ENCODE assay signal across 8 mouse cellular contexts in the genomic region with DNA sequence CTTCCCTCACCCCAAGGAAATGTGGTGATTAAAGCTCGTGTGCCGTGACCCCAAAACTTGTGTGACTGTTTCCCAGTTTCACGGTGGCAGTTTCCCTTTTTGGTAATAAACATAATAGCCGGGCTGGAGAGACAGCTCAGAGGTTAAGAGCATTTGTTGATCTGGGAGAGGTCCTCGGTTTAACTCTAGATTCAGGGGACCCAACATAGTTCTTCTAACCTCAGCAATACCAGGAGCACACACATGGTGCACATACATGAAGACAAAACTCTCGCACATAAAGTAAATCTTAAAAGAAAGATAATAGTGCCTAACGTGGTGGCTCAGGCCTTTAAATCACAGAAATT. TPM values are rescaled to one million over a fixed set of nuclear protein-coding genes. Genes with fewer than 3 reads are reported as not detected.
DNase-seq lines count a peak whose midpoint lies in the region; ATAC-seq and TF ChIP-seq lines count a peak whose summit lies in the region.

No protein-coding gene starts in this region.

- peak overlapping the region; percentile 98 for H3K4me3 ChIP-seq in cerebellum, adult 2 months (replicated peaks; ENCODE audit: insufficient read depth, low read depth, low read length)
- H3K4me3 ChIP-seq in neural tube, embryonic 11.5 days (ENCODE audit: low read depth, low read length), result peak overlapping the region; percentile 84
- peak overlapping the region; percentile 79 for H3K4me3 ChIP-seq in limb, embryonic 12.5 days (replicated peaks)
- peak overlapping the region; percentile 53 for H3K4me3 ChIP-seq in stomach, embryonic 14.5 days (ENCODE audit: low read depth, low read length)

- H3K9me3 ChIP-seq in neural tube, embryonic 11.5 days (ENCODE audit: control insufficient read depth, low read length), result no peaks in the 10 kb centered on the region
- no peaks in the 10 kb centered on the region for H3K9me3 ChIP-seq in limb, embryonic 12.5 days
- no peaks in the 10 kb centered on the region for H3K9me3 ChIP-seq in stomach, embryonic 14.5 days (ENCODE audit: control insufficient read depth, low read depth, low read length)

- peak overlapping the region; percentile 43 for H3K4me2 ChIP-seq in neural tube, embryonic 11.5 days (ENCODE audit: low read depth)
- H3K4me2 ChIP-seq in limb, embryonic 12.5 days, result peak overlapping the region; percentile 88
- H3K4me2 ChIP-seq in stomach, embryonic 14.5 days (replicated peaks; ENCODE audit: low read depth, low read length), result peak overlapping the region; percentile 58

- TF ChIP-seq POLR2A in cerebellum, adult 2 months (IDR thresholded peaks at IDR 0.05; ENCODE audit: borderline replicate concordance, insufficient read depth, low read length), result no peak

- ATAC-seq in neural tube, embryonic 11.5 days (ENCODE audit: insufficient read depth, low FRiP score, low TSS enrichment), result peak; percentile 35
- ATAC-seq in limb, embryonic 12.5 days (ENCODE audit: insufficient number of reproducible peaks, insufficient read depth, low FRiP score, low TSS enrichment, low read depth), result peak; percentile 23; the same call in 1 of the 2 replicates
- no peak for ATAC-seq in stomach, embryonic 14.5 days (ENCODE audit: insufficient number of reproducible peaks, insufficient read depth, low FRiP score, low read depth)

- no peak overlapping the region for H3K9ac ChIP-seq in neural tube, embryonic 11.5 days (ENCODE audit: low read length)
- peak overlapping the region; percentile 90; the same call in 1 of the 2 replicates for H3K9ac ChIP-seq in limb, embryonic 12.5 days (replicated peaks)
- H3K9ac ChIP-seq in stomach, embryonic 14.5 days (replicated peaks; ENCODE audit: low read depth, low read length), result peak overlapping the region; percentile 71; the same call in 1 of the 2 replicates

- TF ChIP-seq CTCF in cerebellum, adult 2 months (IDR thresholded peaks at IDR 0.05; ENCODE audit: borderline replicate concordance, insufficient read depth, low read depth, low read length), result no peak

- H3K4me1 ChIP-seq in cerebellum, adult 2 months (ENCODE audit: control insufficient read depth, insufficient read depth, low read length), result no peaks in the 10 kb centered on the region
- H3K4me1 ChIP-seq in neural tube, embryonic 11.5 days (ENCODE audit: control insufficient read depth, insufficient read depth, low read length), result 0 out of 2 replicates have a peak, but pooled peaks cover 3% of the 10 kb centered on the region
- peaks cover 12% of the 10 kb centered on the region for H3K4me1 ChIP-seq in limb, embryonic 12.5 days (replicated peaks)
- H3K4me1 ChIP-seq in stomach, embryonic 14.5 days (ENCODE audit: control insufficient read depth, insufficient read depth, low read length), result peaks cover 3% of the 10 kb centered on the region; the same call in 1 of the 2 replicates

- H3K27ac ChIP-seq in cerebellum, adult 2 months (ENCODE audit: insufficient read depth, low read length), result peak overlapping the region; percentile 72; the same call in 1 of the 2 replicates
- no peak overlapping the region for H3K27ac ChIP-seq in neural tube, embryonic 11.5 days (ENCODE audit: low read depth, low read length)
- no peak overlapping the region for H3K27ac ChIP-seq in limb, embryonic 12.5 days
- H3K27ac ChIP-seq in stomach, embryonic 14.5 days (ENCODE audit: low read length), result no peak overlapping the region; the same call in 1 of the 2 replicates

- WGBS in cerebellum, adult 2 months, result 16% methylated on average over 7 of the region's 7 CpGs
- 36% methylated on average over 7 of the region's 7 CpGs for WGBS in neural tube, embryonic 11.5 days
- WGBS in limb, embryonic 12.5 days, result 31% methylated on average over 7 of the region's 7 CpGs
- 23% methylated on average over 7 of the region's 7 CpGs for WGBS in stomach, embryonic 14.5 days

- no peaks in the 10 kb centered on the region for H3K27me3 ChIP-seq in cerebellum, adult 2 months (ENCODE audit: control insufficient read depth, insufficient read depth, low read length)
- no peaks in the 10 kb centered on the region for H3K27me3 ChIP-seq in neural tube, embryonic 11.5 days (ENCODE audit: control insufficient read depth, insufficient read depth, low read length)
- no peaks in the 10 kb centered on the region for H3K27me3 ChIP-seq in limb, embryonic 12.5 days
- H3K27me3 ChIP-seq in stomach, embryonic 14.5 days (ENCODE audit: control insufficient read depth, insufficient read depth, low read length), result no peaks in the 10 kb centered on the region

- no peak for DNase-seq in cerebellum, adult 2 months
- no peak for DNase-seq in cerebellum, postnatal 36 days
- no peak for DNase-seq in neural tube, embryonic 11.5 days (ENCODE audit: low spot score)
- no peak for DNase-seq in neural tube, embryonic 10.5 days (ENCODE audit: extremely low spot score, low spot score)
- no peak for DNase-seq in layer of hippocampus, adult 18-20 months (ENCODE audit: low spot score in 2 of 2)
- DNase-seq in cerebellum, adult 8-10 months, result no peak

- peaks cover 5% of the 10 kb centered on the region; the same call in 1 of the 2 replicates for H3K36me3 ChIP-seq in neural tube, embryonic 11.5 days (ENCODE audit: control insufficient read depth, insufficient read depth, low read length)
- H3K36me3 ChIP-seq in limb, embryonic 12.5 days, result peaks cover 22% of the 10 kb centered on the region
- peaks cover 4% of the 10 kb centered on the region for H3K36me3 ChIP-seq in stomach, embryonic 14.5 days (ENCODE audit: control insufficient read depth, insufficient read depth, low read length)

RNA-seq across cellular contexts. Expression of a gene that starts 0.4 kb away (rescaled TPM):
- 602 and 636 TPM in 2 replicates for polyA plus RNA-seq in cerebellum, adult 2 months (2012; rRNA removed)
- 337 and 365 TPM in 2 replicates for polyA plus RNA-seq in neural tube, embryonic 11.5 days (2014; fragmentation: Nextera tagmentation; extraction: Ambion mirVana)
- 337 and 345 TPM in 2 replicates for polyA plus RNA-seq in limb, embryonic 12.5 days (2016; fragmentation: Nextera tagmentation; extraction: Ambion mirVana)
- polyA plus RNA-seq in stomach, embryonic 14.5 days (2014; fragmentation: Nextera tagmentation; extraction: Ambion mirVana), result 297 and 346 TPM in 2 replicates
- 100 to 1,000 TPM; 198 to 204 TPM for total RNA-seq in layer of hippocampus, adult 18-20 months (2021)

RNA-seq across cellular contexts. Expression of a gene that starts 31.7 kb away (rescaled TPM):
- 43.1 and 43.6 TPM in 2 replicates for polyA plus RNA-seq in cerebellum, adult 2 months (2012; rRNA removed)
- 92.1 and 93.3 TPM in 2 replicates for polyA plus RNA-seq in neural tube, embryonic 11.5 days (2014; fragmentation: Nextera tagmentation; extraction: Ambion mirVana)
- polyA plus RNA-seq in limb, embryonic 12.5 days (2016; fragmentation: Nextera tagmentation; extraction: Ambion mirVana), result 67.8 and 71.7 TPM in 2 replicates
- 47.2 and 51.0 TPM in 2 replicates for polyA plus RNA-seq in stomach, embryonic 14.5 days (2014; fragmentation: Nextera tagmentation; extraction: Ambion mirVana)
- 10 to 100 TPM; 53.8 to 61.3 TPM for total RNA-seq in layer of hippocampus, adult 18-20 months (2021)

RNA-seq across cellular contexts. Expression of a gene that starts 34.2 kb away (rescaled TPM):
- 193 and 201 TPM in 2 replicates for polyA plus RNA-seq in cerebellum, adult 2 months (2012; rRNA removed)
- 78.2 and 79.1 TPM in 2 replicates for polyA plus RNA-seq in neural tube, embryonic 11.5 days (2014; fragmentation: Nextera tagmentation; extraction: Ambion mirVana)
- 61.5 and 62.1 TPM in 2 replicates for polyA plus RNA-seq in limb, embryonic 12.5 days (2016; fragmentation: Nextera tagmentation; extraction: Ambion mirVana)
- polyA plus RNA-seq in stomach, embryonic 14.5 days (2014; fragmentation: Nextera tagmentation; extraction: Ambion mirVana), result 86.9 and 88.2 TPM in 2 replicates
- 100 to 1,000 TPM; 219 to 233 TPM for total RNA-seq in layer of hippocampus, adult 18-20 months (2021)
